Mouse (Mus musculus): ENCODE data around the gene Mgat5. TPM values are rescaled to one million over a fixed set of nuclear protein-coding genes. Genes with fewer than 3 reads are reported as not detected.

The Mgat5 gene
- polyA plus RNA-seq, 1 experiment = 2.4 TPM

- Histone ChIP-seq H3K9me3 (no peaks in the 10 kb centered on the region), H3K36me3 (replicated peaks; ENCODE audit: low read length) (peaks cover 41% of the 10 kb centered on the region), H3K27me3 (replicated peaks) (no peaks in the 10 kb centered on the region), H3K4me1 (peaks cover 68% of the 10 kb centered on the region), H3K4me3 (replicated peaks) (no peak overlapping the region)
- TF ChIP-seq FLI1 (IDR thresholded peaks at IDR 0.05; ENCODE audit: low read length) = no peak
- TF ChIP-seq GATA1 (IDR thresholded peaks at IDR 0.05; ENCODE audit: borderline replicate concordance, low read length) = no peak
Measured at GRCm38 (mm10) chr1:127508067-127508739, 303.4 kb downstream of the Mgat5 start.

GRCm38 (mm10) chr1:127508921-127509320 is 304.1 kb downstream of the Mgat5 start:
- Histone ChIP-seq H3K4me1 (peaks cover 67% of the 10 kb centered on the region), H3K4me3 (replicated peaks) (no peak overlapping the region), H3K9me3 (no peaks in the 10 kb centered on the region), H3K27me3 (replicated peaks) (no peaks in the 10 kb centered on the region), H3K36me3 (replicated peaks; ENCODE audit: low read length) (peaks cover 35% of the 10 kb centered on the region)
- TF ChIP-seq FLI1 (IDR thresholded peaks at IDR 0.05; ENCODE audit: low read length) (no peak), GATA1 (IDR thresholded peaks at IDR 0.05; ENCODE audit: borderline replicate concordance, low read length) (no peak)

- Histone ChIP-seq H3K9me3 (peaks cover 16% of the 10 kb centered on the region), H3K4me1 (peaks cover 57% of the 10 kb centered on the region), H3K36me3 (replicated peaks; ENCODE audit: low read length) (peaks cover 58% of the 10 kb centered on the region), H3K4me3 (replicated peaks) (no peak overlapping the region), H3K27me3 (replicated peaks) (no peaks in the 10 kb centered on the region)
- TF ChIP-seq FLI1 (IDR thresholded peaks at IDR 0.05; ENCODE audit: low read length) (no peak), GATA1 (IDR thresholded peaks at IDR 0.05; ENCODE audit: borderline replicate concordance, low read length) (no peak)
Measured at GRCm38 (mm10) chr1:127511362-127511761, 306.5 kb downstream of the Mgat5 start.

- Histone ChIP-seq H3K4me3 (replicated peaks) (no peak overlapping the region), H3K4me1 (peaks cover 44% of the 10 kb centered on the region), H3K36me3 (replicated peaks; ENCODE audit: low read length) (peaks cover 67% of the 10 kb centered on the region), H3K27me3 (replicated peaks) (no peaks in the 10 kb centered on the region), H3K9me3 (peaks cover 26% of the 10 kb centered on the region)
- TF ChIP-seq FLI1 (IDR thresholded peaks at IDR 0.05; ENCODE audit: low read length) (no peak), GATA1 (IDR thresholded peaks at IDR 0.05; ENCODE audit: borderline replicate concordance, low read length) (no peak)
Measured at GRCm38 (mm10) chr1:127512709-127513108, 307.9 kb downstream of the Mgat5 start.

GRCm38 (mm10) chr1:127513140-127513539 is 308.3 kb downstream of the Mgat5 start:
- H3K9me3 ChIP-seq = peaks cover 26% of the 10 kb centered on the region
- H3K4me1 ChIP-seq = peaks cover 40% of the 10 kb centered on the region
- H3K4me3 ChIP-seq (replicated peaks) = no peak overlapping the region

GRCm38 (mm10) chr1:127513664-127514063 is 308.8 kb downstream of the Mgat5 start:
- H3K9me3 ChIP-seq = peaks cover 26% of the 10 kb centered on the region
- TF ChIP-seq GATA1 (IDR thresholded peaks at IDR 0.05; ENCODE audit: borderline replicate concordance, low read length) (no peak), FLI1 (IDR thresholded peaks at IDR 0.05; ENCODE audit: low read length) (no peak)
- H3K4me1 ChIP-seq = peaks cover 37% of the 10 kb centered on the region
- H3K36me3 ChIP-seq (replicated peaks; ENCODE audit: low read length) = peaks cover 72% of the 10 kb centered on the region
- peak overlapping the region; percentile 19 for H3K4me3 ChIP-seq (replicated peaks)
- H3K27me3 ChIP-seq (replicated peaks) = no peaks in the 10 kb centered on the region

More at GRCm38 (mm10) chr1:127513140-127513539, 308.3 kb downstream of the Mgat5 start:
- peaks cover 70% of the 10 kb centered on the region for H3K36me3 ChIP-seq (replicated peaks; ENCODE audit: low read length)
- TF ChIP-seq FLI1 (IDR thresholded peaks at IDR 0.05; ENCODE audit: low read length) = no peak
- TF ChIP-seq GATA1 (IDR thresholded peaks at IDR 0.05; ENCODE audit: borderline replicate concordance, low read length) = no peak
- no peaks in the 10 kb centered on the region for H3K27me3 ChIP-seq (replicated peaks)

- Histone ChIP-seq H3K4me3 (replicated peaks) (no peak overlapping the region), H3K4me1 (peaks cover 33% of the 10 kb centered on the region), H3K9me3 (peaks cover 31% of the 10 kb centered on the region), H3K27me3 (replicated peaks) (no peaks in the 10 kb centered on the region), H3K36me3 (replicated peaks; ENCODE audit: low read length) (peaks cover 74% of the 10 kb centered on the region)
- TF ChIP-seq GATA1 (IDR thresholded peaks at IDR 0.05; ENCODE audit: borderline replicate concordance, low read length) (no peak), FLI1 (IDR thresholded peaks at IDR 0.05; ENCODE audit: low read length) (no peak)
Measured at GRCm38 (mm10) chr1:127514479-127514878, 309.7 kb downstream of the Mgat5 start.

GRCm38 (mm10) chr1:127514888-127515287 is 310.1 kb downstream of the Mgat5 start:
- TF ChIP-seq FLI1 (IDR thresholded peaks at IDR 0.05; ENCODE audit: low read length) = no peak
- no peak for TF ChIP-seq GATA1 (IDR thresholded peaks at IDR 0.05; ENCODE audit: borderline replicate concordance, low read length)
- Histone ChIP-seq H3K9me3 (peaks cover 33% of the 10 kb centered on the region), H3K27me3 (replicated peaks) (no peaks in the 10 kb centered on the region), H3K4me1 (peaks cover 33% of the 10 kb centered on the region), H3K36me3 (replicated peaks; ENCODE audit: low read length) (peaks cover 74% of the 10 kb centered on the region), H3K4me3 (replicated peaks) (peak overlapping the region; percentile 76)

- Histone ChIP-seq H3K27me3 (replicated peaks) (no peaks in the 10 kb centered on the region), H3K9me3 (peaks cover 7% of the 10 kb centered on the region), H3K4me1 (peaks cover 17% of the 10 kb centered on the region), H3K36me3 (replicated peaks; ENCODE audit: low read length) (peaks cover 44% of the 10 kb centered on the region), H3K4me3 (replicated peaks) (no peak overlapping the region)
- no peak for TF ChIP-seq GATA1 (IDR thresholded peaks at IDR 0.05; ENCODE audit: borderline replicate concordance, low read length)
- no peak for TF ChIP-seq FLI1 (IDR thresholded peaks at IDR 0.05; ENCODE audit: low read length)
Measured at GRCm38 (mm10) chr1:127523364-127523763, 318.5 kb downstream of the Mgat5 start.

GRCm38 (mm10) chr1:127530849-127531580 is 326.2 kb downstream of the Mgat5 start:
- H3K36me3 ChIP-seq (replicated peaks; ENCODE audit: low read length) = peaks cover 59% of the 10 kb centered on the region
- no peaks in the 10 kb centered on the region for H3K9me3 ChIP-seq
- peaks cover 32% of the 10 kb centered on the region for H3K4me1 ChIP-seq
- H3K27me3 ChIP-seq (replicated peaks) = no peaks in the 10 kb centered on the region
- TF ChIP-seq FLI1 (IDR thresholded peaks at IDR 0.05; ENCODE audit: low read length) = no peak
- TF ChIP-seq GATA1 (IDR thresholded peaks at IDR 0.05; ENCODE audit: borderline replicate concordance, low read length) = no peak
- no peak overlapping the region for H3K4me3 ChIP-seq (replicated peaks)
